Comparison of ENCODE assay signal across 21 mouse cellular contexts in the genomic region with DNA sequence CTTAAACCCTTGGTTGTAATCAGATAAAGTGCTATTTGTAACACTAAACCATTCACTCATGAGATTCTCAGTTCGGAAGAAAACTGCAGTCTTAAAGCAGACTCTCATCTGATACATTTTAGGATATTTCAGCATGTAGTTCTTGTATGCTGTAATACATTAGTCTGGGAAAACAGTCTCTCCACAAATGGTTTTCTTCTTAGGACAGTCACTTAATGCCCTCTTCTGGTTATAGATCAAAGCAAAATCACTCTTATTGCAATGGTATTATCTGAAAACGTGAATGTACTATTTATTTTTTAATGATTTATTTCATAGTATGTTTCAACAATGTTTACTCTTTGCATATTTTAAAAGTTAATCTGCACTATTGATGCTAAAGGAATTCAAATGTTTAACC.
DNase-seq lines count a peak whose midpoint lies in the region; ATAC-seq and TF ChIP-seq lines count a peak whose summit lies in the region.
"Had no signal": no experiment of that assay in that cellular context is flagged by ENCODE, and none has a peak within 500 bp of the region (broad histone marks: within the 10 kb centered on the region; RNA-seq: fewer than 3 reads in every experiment).

No protein-coding gene starts in this region.

- H3K4me3 ChIP-seq in hindbrain, embryonic 16.5 days (ENCODE audit: low read length): no peak overlapping the region
- no peak overlapping the region for H3K4me3 ChIP-seq in hindbrain, embryonic 12.5 days
- no peak overlapping the region for H3K4me3 ChIP-seq in left cerebral cortex, adult 2 months
- H3K4me3 ChIP-seq: embryonic facial prominence, embryonic 15.5 days; forebrain, embryonic 10.5 days; gastrocnemius, adult 2 months; heart, embryonic 13.5 days; hindbrain, embryonic 15.5 days; midbrain, embryonic 10.5 days had no signal

- H3K4me1 ChIP-seq in hindbrain, embryonic 16.5 days (ENCODE audit: control insufficient read depth, insufficient read depth, low read depth, low read length): no peaks in the 10 kb centered on the region
- no peaks in the 10 kb centered on the region for H3K4me1 ChIP-seq in hindbrain, embryonic 12.5 days
- H3K4me1 ChIP-seq: embryonic facial prominence, embryonic 15.5 days; hindbrain, embryonic 15.5 days had no signal

- H3K27ac ChIP-seq in hindbrain, embryonic 16.5 days (ENCODE audit: low read depth, low read length): no peak overlapping the region
- no peak overlapping the region for H3K27ac ChIP-seq in hindbrain, embryonic 12.5 days
- H3K27ac ChIP-seq in left cerebral cortex, adult 2 months: no peak overlapping the region
- H3K27ac ChIP-seq: embryonic facial prominence, embryonic 15.5 days; forebrain, embryonic 10.5 days; gastrocnemius, adult 2 months; heart, embryonic 13.5 days; hindbrain, embryonic 15.5 days; liver, embryonic 14.5 days; macrophage; midbrain, embryonic 10.5 days had no signal

- peak; percentile 50; the same call in 1 of the 2 replicates for ATAC-seq in hindbrain, embryonic 16.5 days
- no peak for ATAC-seq in hindbrain, embryonic 12.5 days (ENCODE audit: low FRiP score)

- no peaks in the 10 kb centered on the region for H3K27me3 ChIP-seq in hindbrain, embryonic 16.5 days (replicated peaks; ENCODE audit: control insufficient read depth, insufficient read depth, low read length)
- H3K27me3 ChIP-seq in hindbrain, embryonic 12.5 days: no peaks in the 10 kb centered on the region
- H3K27me3 ChIP-seq: embryonic facial prominence, embryonic 15.5 days; heart, embryonic 13.5 days; hindbrain, embryonic 15.5 days had no signal

- intact Hi-C loops in left cerebral cortex, adult 2 months (cut with DNase I): loop anchor here (2.0 kb wide), 1 partner anchor 196 kb away; no protein-coding TSS in a partner anchor
- intact Hi-C loops in left cerebral cortex, postnatal 25 days (cut with DNase I): loop anchor here (5.0 to 10.0 kb wide), 2 partner anchors 193 to 1440 kb away; no protein-coding TSS in a partner anchor

- no peaks in the 10 kb centered on the region for H3K36me3 ChIP-seq in hindbrain, embryonic 16.5 days (ENCODE audit: control insufficient read depth, insufficient read depth, low read length)
- no peaks in the 10 kb centered on the region for H3K36me3 ChIP-seq in hindbrain, embryonic 12.5 days
- H3K36me3 ChIP-seq: embryonic facial prominence, embryonic 15.5 days; forebrain, embryonic 10.5 days; G1E; heart, embryonic 13.5 days; hindbrain, embryonic 15.5 days; midbrain, embryonic 10.5 days had no signal

- WGBS in hindbrain, embryonic 16.5 days: 55% methylated on average over 2 of the region's 2 CpGs
- WGBS in hindbrain, embryonic 12.5 days: 65% methylated on average over 2 of the region's 2 CpGs

- TF ChIP-seq CTCF in left cerebral cortex, adult 2 months (IDR thresholded peaks at IDR 0.05): peak; percentile 38

- DNase-seq in left cerebral cortex, adult 2 months (ENCODE audit: extremely low spot score in 1 of 2, low spot score in 2 of 2): no peak
- no peak for DNase-seq in left cerebral cortex, postnatal 25 days (ENCODE audit: low spot score in 2 of 2)
- DNase-seq in thymus, postnatal 0 days (ENCODE audit: low spot score): peak; percentile 3
- DNase-seq in thymus, postnatal 10 days (ENCODE audit: low spot score in 2 of 2): no peak
- DNase-seq in adrenal gland, adult 2 months: no peak
- no peak for DNase-seq in gastrocnemius, adult 8-10 months (ENCODE audit: low spot score in 2 of 2)
- DNase-seq: adrenal gland, adult 8-10 months; cerebellum, postnatal 14 days; gastrocnemius, adult 2 months; heart, adult 11 months; kidney, adult 8-10 months had no signal

- H3K4me2 ChIP-seq in hindbrain, embryonic 16.5 days (ENCODE audit: low read length): no peak overlapping the region
- no peak overlapping the region for H3K4me2 ChIP-seq in hindbrain, embryonic 12.5 days (replicated peaks)
- H3K4me2 ChIP-seq: embryonic facial prominence, embryonic 15.5 days; heart, embryonic 13.5 days; hindbrain, embryonic 15.5 days had no signal

- H3K9me3 ChIP-seq in hindbrain, embryonic 16.5 days (ENCODE audit: control insufficient read depth, low read length): no peaks in the 10 kb centered on the region
- H3K9me3 ChIP-seq in hindbrain, embryonic 12.5 days (replicated peaks): no peaks in the 10 kb centered on the region
- H3K9me3 ChIP-seq: embryonic facial prominence, embryonic 15.5 days; forebrain, embryonic 10.5 days; G1E; heart, embryonic 13.5 days; hindbrain, embryonic 15.5 days; midbrain, embryonic 10.5 days had no signal

- H3K9ac ChIP-seq in hindbrain, embryonic 16.5 days (ENCODE audit: low read depth, low read length): no peak overlapping the region
- H3K9ac ChIP-seq in hindbrain, embryonic 12.5 days: no peak overlapping the region
- H3K9ac ChIP-seq: embryonic facial prominence, embryonic 15.5 days; heart, embryonic 13.5 days; hindbrain, embryonic 15.5 days; liver, embryonic 14.5 days had no signal
